Mouse (Mus musculus): Measurements from ENCODE around the gene 1700102P08Rik.

The 1700102P08Rik gene

GRCm38 (mm10) chr9:108392676-108393075, at the start of gene 1700102P08Rik:
Gene 1700102P08Rik (plus strand): TSS chr9:108392805.
- no peak for DNase-seq (ENCODE audit: low spot score in 2 of 2)

DNA sequence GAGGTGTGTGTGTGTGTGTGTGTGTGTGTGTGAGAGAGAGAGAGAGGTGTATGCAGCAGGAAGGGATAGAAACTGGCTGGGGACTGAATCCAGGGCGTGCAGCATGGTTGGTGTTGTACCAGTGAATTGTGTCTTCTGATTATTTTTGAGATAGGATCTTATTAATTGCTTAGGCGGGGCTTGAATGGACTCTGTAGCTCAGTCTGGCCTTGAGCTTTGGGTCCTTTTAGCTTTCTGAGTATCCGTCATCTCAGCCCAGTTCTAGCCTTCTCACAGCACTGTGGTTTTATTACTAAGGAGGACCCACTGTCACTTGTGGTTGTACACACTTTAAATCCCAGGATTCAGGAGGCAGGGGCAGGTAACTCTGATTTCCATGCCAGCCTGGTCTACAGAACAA, 49.3 kb upstream of the 1700102P08Rik start:
- DNase-seq (ENCODE audit: low spot score in 2 of 2), result peak in 1 of 2 experiments; percentile 29

- DNase-seq (ENCODE audit: low spot score in 2 of 2), result peak in 1 of 2 experiments; percentile 18
These were observed 48.8 kb upstream of the 1700102P08Rik start for GRCm38 (mm10) chr9:108343835-108344234.

DNA sequence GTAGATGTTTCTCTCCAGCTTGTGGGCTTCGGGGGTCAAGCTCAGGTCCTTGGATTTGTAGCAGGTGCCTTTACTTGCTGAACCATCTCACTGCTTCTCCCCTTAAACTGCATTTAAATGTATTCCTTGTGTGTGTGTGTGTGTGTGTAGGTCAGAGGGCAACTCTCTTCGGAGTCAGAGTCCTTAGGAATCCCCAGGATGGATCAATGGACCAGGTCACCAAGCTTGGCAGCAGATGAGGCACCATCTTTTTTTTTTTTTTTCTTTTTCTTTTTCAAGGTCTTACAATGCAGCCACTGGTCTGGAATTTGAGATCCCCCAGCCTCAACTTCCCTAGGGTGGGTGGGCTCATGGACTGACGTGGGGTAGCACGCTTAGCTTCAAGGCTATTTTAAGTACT, 48.1 kb upstream of the 1700102P08Rik start:
- DNase-seq (ENCODE audit: low spot score in 2 of 2), result no peak

DNA sequence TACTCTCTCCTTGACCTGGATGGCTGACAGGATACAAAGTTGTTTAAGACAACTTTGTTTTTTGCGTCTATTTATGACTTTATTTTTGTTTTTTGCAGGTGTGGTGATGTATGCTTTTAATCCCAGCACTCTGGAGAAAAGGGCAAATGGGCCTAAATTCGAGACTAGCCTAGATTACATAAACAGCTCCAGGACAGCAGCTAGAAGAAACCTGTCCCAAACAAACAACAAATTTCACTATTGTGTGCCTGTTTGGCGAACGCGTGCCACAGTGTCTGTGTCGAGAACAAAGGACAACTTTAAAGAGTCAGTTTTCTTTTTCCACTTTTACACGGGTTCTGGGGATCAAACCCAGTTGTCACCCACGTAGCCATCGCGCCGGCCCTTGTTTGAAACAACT, 45.6 kb upstream of the 1700102P08Rik start:
- DNase-seq (ENCODE audit: low spot score in 2 of 2), result no peak

- DNase-seq (ENCODE audit: low spot score in 2 of 2), result peak; percentile 89 to 90
These were observed 44.9 kb upstream of the 1700102P08Rik start, which contains the start of gene Usp4 for GRCm38 (mm10) chr9:108347540-108348289. Gene Usp4 (plus strand): TSS chr9:108347853.

DNA sequence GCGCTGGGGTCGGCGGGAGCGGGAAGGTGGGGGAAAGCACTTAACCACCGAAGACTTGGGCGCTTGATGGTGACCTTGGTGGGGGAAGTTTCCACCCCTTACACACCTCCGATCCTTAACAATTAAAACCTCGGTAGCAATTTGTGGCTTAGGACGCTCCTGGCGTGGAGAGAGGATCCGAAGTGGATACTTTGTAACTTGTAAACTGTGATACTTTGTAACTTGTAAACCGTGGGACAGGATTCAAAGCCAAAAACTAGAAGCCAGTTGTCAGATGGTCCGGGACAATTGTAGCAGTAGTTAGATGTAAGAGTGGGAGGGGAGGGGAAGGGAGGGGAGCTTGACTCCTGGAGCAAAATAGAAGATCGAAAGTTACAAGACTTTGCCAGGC, 44.3 kb upstream of the 1700102P08Rik start:
- no peak for DNase-seq (ENCODE audit: low spot score in 2 of 2)

DNA sequence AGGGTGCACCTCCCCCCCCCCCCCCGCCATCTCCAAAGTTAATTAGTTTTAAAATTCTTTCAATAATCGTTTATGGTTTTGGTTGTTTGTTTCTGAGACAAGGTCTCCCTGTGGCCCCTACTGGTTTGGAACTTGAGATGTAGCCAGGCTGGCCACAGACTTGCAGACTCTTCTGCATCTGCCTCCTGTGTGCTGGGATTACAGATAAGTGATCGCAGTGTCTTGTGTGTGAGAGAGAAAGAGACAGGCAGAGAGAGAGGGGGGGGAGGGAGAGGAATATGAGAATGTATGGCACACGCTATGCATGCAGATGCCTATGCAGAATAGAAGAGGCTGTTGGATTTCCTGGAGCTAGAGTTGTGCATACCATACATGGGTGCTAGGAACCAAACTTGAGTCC, 42.9 kb upstream of the 1700102P08Rik start:
- DNase-seq (ENCODE audit: low spot score in 2 of 2), result no peak

- DNase-seq (ENCODE audit: low spot score in 2 of 2), result no peak
These were observed 14.4 kb upstream of the 1700102P08Rik start for GRCm38 (mm10) chr9:108378234-108378633.

DNA sequence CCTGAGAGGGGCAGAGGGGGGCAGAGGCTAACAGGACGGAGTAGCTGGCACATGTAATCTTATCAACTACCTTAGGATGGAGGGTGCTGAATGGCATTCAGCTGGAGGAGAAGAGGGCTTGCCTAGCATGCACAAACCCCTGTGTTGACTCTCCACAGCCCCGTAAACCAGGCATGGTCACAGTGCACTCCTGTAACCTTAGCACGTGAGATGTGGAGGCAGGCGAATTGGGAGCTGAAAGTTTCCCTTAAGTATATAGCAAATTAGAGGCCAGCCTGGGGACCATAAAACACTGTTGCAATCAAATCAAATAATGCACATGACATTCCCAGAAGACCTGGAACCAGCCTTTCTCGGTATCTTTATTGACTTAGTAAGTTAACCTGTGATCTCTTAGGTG, 13.9 kb upstream of the 1700102P08Rik start:
- DNase-seq (ENCODE audit: low spot score in 2 of 2), result no peak

DNA sequence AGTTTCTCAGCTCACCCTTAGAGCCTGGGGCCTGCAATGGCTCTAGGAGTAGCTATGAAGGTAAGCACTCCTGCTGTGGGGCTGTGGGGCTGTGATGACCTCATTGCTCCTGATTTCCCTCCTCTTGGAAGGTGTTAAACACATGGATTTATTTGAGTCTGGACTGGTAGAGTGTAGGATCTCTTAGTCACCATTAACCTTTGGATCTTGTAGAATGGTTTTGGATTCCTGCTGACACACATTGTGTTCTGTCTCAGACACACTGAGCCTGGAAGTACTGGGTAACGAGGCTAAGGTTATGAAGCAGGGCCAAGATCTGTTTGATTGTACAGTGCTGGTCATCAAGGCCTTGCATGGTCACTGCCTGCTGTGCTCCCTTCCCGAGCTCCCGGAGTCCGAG, 13.3 kb upstream of the 1700102P08Rik start:
- no peak for DNase-seq (ENCODE audit: low spot score in 2 of 2)

DNA sequence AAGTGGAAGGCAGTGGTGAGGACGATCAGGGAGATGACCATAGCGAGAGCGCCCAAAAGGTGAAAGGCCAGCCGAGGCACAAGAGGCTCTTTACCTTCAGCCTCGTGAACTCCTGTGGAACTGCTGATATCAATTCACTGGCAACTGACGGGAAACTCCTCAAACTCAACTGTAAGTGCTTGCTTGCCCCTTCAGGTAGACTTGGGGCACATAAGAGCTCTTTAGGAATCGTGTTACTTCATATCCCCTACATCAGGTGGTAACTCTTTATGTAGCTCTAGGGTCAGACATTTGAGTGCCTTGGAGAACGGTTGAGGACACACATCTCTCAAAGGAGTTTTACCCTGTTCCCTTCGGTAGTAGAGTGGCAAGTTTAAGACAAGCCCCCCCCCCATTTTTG, 11.2 kb upstream of the 1700102P08Rik start:
- DNase-seq (ENCODE audit: low spot score in 2 of 2), result no peak

DNA sequence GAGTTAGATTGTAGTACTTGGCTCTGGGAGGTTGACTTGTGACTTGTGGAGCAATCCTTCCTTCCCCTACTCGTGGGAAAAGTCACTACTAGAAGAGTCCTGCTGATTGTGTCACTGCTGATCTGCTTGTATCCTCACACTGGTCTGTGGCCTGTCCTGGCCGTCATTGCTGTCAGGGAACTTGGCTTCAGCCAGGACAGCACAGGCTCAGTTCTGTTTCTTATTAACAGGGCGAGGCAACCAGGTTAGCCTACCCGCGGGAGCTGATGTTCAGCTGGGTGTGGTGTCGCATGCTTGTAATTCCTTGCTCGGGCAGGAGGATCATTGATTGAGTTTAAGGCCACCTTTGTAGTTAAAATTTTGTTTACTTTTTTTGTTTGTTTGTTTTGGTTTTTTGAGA, 7.6 kb upstream of the 1700102P08Rik start:
- DNase-seq (ENCODE audit: low spot score in 2 of 2), result no peak

DNA sequence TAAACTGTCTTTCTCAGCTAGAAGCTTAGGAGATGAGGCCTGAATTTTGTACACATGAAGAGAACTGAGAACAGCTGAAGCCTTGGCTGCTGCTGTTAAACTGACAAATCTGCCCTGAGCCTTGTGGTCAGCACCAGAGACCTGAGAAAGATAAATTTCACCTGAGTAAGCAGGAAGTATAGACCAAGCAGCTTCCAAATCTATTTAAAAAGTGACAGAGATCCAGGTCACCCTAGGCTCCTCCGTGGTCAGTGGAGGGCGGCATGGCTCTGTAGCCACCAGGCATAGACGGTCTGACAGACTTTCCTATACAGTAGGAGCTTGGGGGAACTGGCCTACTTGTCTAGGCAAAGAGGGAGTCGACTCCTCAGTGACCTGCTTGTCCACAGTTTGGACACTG, 5.8 kb upstream of the 1700102P08Rik start:
- DNase-seq (ENCODE audit: low spot score in 2 of 2), result no peak

GRCm38 (mm10) chr9:108388601-108389000, 4.0 kb upstream of the 1700102P08Rik start:
- no peak for DNase-seq (ENCODE audit: low spot score in 2 of 2)

GRCm38 (mm10) chr9:108389220-108389619, 3.4 kb upstream of the 1700102P08Rik start:
- DNase-seq (ENCODE audit: low spot score in 2 of 2), result no peak

GRCm38 (mm10) chr9:108394191-108394590, 1.6 kb downstream of the 1700102P08Rik start:
- DNase-seq (ENCODE audit: low spot score in 2 of 2), result no peak

DNA sequence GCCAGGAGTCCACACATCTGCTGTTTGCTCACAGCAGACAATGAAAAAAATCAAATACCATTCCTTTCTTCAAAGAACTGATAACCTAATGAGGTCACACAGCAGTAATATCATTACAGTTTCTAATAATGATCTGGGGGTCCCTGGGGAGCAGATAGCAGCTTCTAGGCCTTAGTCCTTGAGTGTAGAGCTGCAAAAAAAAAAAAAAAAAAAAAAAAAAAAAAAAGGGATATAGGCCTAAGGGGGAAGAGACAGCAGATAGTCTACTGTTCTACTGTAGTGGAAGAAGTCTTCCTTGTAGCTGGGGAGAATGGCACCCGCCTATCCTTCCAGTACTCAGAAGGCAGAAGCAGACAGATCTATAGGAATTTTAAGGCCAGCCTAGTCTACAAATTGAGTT, 2.8 kb downstream of the 1700102P08Rik start:
- DNase-seq (ENCODE audit: low spot score in 2 of 2), result no peak

GRCm38 (mm10) chr9:108398324-108398723, 5.7 kb downstream of the 1700102P08Rik start:
- DNase-seq (ENCODE audit: low spot score in 2 of 2), result no peak

DNA sequence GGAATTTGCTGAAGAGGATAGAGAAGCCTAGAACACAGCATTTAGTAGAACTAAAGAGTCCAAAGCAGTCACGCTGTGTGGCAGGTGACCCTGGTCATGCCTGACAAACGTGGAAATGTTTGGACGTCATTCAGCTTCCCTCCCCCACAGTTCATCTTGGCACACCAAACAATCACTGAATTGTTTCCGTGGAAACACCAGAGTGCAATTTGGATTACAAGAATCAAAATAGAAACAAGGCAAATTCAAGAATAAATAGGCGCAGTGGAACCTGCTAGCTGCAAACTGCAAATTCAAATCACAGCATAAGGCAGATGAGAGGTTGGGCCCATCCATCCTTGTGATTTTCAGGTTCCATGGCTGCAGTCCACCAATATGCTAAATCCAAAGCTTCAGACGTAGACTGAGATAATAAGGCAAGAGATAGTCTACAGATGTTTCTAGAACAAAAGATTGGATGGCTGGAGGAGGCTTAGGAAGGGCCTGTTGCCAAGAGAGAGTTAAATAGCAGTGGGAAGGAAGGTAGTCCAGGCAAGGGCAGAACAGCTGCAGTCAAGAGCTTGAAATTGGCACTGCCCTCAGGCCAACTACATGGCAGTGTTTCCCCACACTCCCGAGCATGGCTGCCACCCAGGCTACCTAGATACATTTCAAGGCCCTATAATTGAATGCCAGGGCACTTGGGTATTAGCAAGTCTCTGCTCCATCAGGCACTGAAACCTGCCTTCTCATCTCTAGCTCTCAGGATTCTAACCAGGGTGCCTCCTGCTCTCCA, 8.8 kb downstream of the 1700102P08Rik start:
- DNase-seq (ENCODE audit: low spot score in 2 of 2), result no peak

GRCm38 (mm10) chr9:108403081-108403480, 10.5 kb downstream of the 1700102P08Rik start:
- DNase-seq (ENCODE audit: low spot score in 2 of 2), result no peak

DNA sequence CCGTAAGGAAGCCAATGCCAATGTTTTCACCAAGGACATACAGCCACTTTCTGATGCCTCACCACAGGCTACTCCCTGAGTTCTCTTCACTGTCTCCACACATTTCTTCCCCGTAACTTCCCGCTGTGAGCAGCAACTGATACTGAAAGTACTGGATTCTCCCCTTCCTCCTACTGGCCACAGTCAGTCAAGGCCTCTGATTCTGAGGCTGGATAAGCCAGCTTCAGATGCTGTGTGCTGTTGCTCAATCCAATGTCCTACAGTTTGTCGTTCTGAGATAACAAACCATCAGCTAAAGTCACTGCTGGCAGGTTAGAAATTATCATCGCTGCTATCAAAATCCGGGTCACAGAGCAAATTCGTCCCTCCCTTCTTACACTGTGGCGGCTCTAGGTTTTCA, 11.8 kb downstream of the 1700102P08Rik start:
- DNase-seq (ENCODE audit: low spot score in 2 of 2), result no peak

GRCm38 (mm10) chr9:108409535-108409934, 16.9 kb downstream of the 1700102P08Rik start:
- no peak for DNase-seq (ENCODE audit: low spot score in 2 of 2)

All from spleen, postnatal 36 days (tissue).